In the genomic region with DNA sequence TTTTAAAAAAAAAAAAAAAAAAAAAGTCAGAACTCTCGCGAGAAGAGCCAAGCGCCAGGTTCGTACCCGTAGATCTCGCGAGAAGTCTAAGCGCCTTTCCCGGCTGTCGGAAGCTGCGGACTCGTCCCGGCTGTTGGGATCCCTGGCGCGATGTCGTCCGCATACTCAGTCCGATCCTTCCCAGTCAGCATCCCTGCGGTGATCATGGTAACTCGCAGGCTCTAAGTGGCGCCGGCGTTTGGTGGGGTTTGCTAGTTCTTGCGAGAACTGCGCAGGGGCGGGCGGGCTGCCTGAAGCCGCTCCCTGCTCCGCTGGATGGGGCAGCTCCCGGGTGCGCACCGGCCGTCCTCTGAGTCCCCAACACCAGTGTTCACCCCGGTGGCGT, we compare ENCODE assay signal across 8 mouse cellular contexts. TPM values are rescaled to one million over a fixed set of nuclear protein-coding genes. Genes with fewer than 3 reads are reported as not detected.
DNase-seq lines count a peak whose midpoint lies in the region; ATAC-seq and TF ChIP-seq lines count a peak whose summit lies in the region.

A gene (plus strand): TSS at position 71 of the 385 bp plus-strand sequence.

- ATAC-seq in activated CD4-positive, CD25-positive, alpha-beta regulatory T cell, adult 4 months = peak; percentile 82

- H3K4me1 ChIP-seq in cortical plate, adult 2 months (ENCODE audit: control insufficient read depth, insufficient read depth, low read length) = peaks cover 3% of the 10 kb centered on the region
- peaks cover 21% of the 10 kb centered on the region for H3K4me1 ChIP-seq in megakaryocyte, embryonic 14.5 days

- H3K9me3 ChIP-seq in megakaryocyte, embryonic 14.5 days = no peaks in the 10 kb centered on the region

- peaks cover 29% of the 10 kb centered on the region for H3K36me3 ChIP-seq in megakaryocyte, embryonic 14.5 days (replicated peaks; ENCODE audit: low read length)

- H3K27ac ChIP-seq in cortical plate, adult 2 months (ENCODE audit: insufficient read depth, low read length) = peak within 1 kb of the TSS; percentile 51

- peak; percentile 66 to 73 for DNase-seq in gastrocnemius, adult 8-10 months (ENCODE audit: low spot score in 2 of 2)
- DNase-seq in hindlimb bud, embryonic 11.5 days (ENCODE audit: extremely low spot score, low read depth, low spot score) = peak; percentile 53
- peak; percentile 74 to 81 for DNase-seq in left cerebral cortex, adult 8-10 months (ENCODE audit: low spot score in 2 of 2)
- peak; percentile 92 to 94 for DNase-seq in right cerebral cortex, postnatal 10 days (ENCODE audit: low spot score in 2 of 2)
- peak; percentile 73 for DNase-seq in urinary bladder, postnatal 25 days (ENCODE audit: low spot score)

- peak within 1 kb of the TSS; percentile 96 for H3K4me3 ChIP-seq in cortical plate, adult 2 months (ENCODE audit: insufficient read depth, low read length)
- peak within 1 kb of the TSS; percentile 97 for H3K4me3 ChIP-seq in megakaryocyte, embryonic 14.5 days (replicated peaks)

- H3K27me3 ChIP-seq in megakaryocyte, embryonic 14.5 days (replicated peaks) = peaks cover 3% of the 10 kb centered on the region

- no peak for TF ChIP-seq CTCF in cortical plate, adult 2 months (IDR thresholded peaks at IDR 0.05; ENCODE audit: extremely low read depth, insufficient read depth, low read length)

- TF ChIP-seq POLR2A in cortical plate, adult 2 months (IDR thresholded peaks at IDR 0.05; ENCODE audit: extremely low read depth, insufficient read depth, low read length) = peak; percentile 96

RNA-seq across cellular contexts. Expression of the gene that starts here (rescaled TPM):
- polyA plus RNA-seq in activated CD4-positive, CD25-positive, alpha-beta regulatory T cell, adult 4 months (2017; shearing (Covaris generic)) = 10 to 100 TPM; 15.7 to 24.8 TPM
- 36.3 and 39.0 TPM in 2 replicates for polyA plus RNA-seq in cortical plate, adult 2 months (2012; rRNA removed)
- total RNA-seq in gastrocnemius, adult 8-10 months (2022) = 1 to 10 TPM; 3.9 to 7.7 (median 6.4) TPM
- total RNA-seq in left cerebral cortex, adult 8-10 months (2022) = 10 to 100 TPM; 32.4 to 35.5 (median 34.3) TPM
- 1.6 TPM in 1 of 2 replicates, not detected in the other for polyA plus RNA-seq in megakaryocyte, embryonic 14.5 days (2012; ENCODE audit: insufficient read depth, low replicate concordance)

Comparison
In these comparisons a context has a peak if more than half of its experiments do, and no peak if none do; other contexts are left out.
1. Peak in every context shown above with its lines: DNase-seq, ATAC-seq, H3K4me3 ChIP-seq and H3K27ac ChIP-seq.